Mouse (Mus musculus) liver, adult 2 months (tissue): ENCODE data around the gene Klf4.

ENCODE experiments used
- CTCF ChIP-seq: fragments of 200-500 bp; IDR thresholded peaks from 2 replicates; pipeline ENCODE4 v1.5.1; 2011; ENCODE audit warnings: low read depth, low read length, control low read depth
- POLR2A ChIP-seq: fragments of 200-500 bp; IDR thresholded peaks from 2 replicates; pipeline ENCODE4 v1.6.1; 2011; ENCODE audit warnings: low read length, control low read depth; ENCODE audit not compliant: insufficient read depth; ENCODE audit errors: extremely low read depth

DNA sequence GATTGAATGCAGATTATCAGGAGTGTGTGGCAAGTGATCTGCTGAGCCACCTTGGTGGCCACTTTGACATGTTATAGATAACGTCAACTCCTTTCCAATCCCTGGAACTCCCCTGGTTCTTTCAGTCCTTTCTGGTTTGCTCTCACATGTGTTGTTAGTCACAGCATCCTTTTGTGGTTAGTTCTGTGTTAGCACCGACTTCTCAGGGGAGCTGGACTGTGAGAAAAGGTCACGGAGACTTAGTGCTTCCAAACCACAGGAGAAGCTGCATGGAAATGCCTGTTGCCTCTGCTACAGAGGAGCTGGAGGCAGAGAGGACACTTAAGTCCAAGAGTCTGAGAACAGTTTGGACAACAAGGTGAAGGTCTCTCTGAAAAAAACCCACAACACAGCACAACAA is 42.9 kb downstream of the Klf4 start:
- no peak for TF ChIP-seq CTCF
- no peak for TF ChIP-seq POLR2A
